Mouse (Mus musculus): ENCODE measurements around the gene Sec14l1.

- no peak for TF ChIP-seq CTCF (IDR thresholded peaks at IDR 0.05; ENCODE audit: low read depth)
- no peak for TF ChIP-seq EP300 (IDR thresholded peaks at IDR 0.05; ENCODE audit: low read depth)
These were observed 16.8 kb upstream of the Sec14l1 start for GRCm38 (mm10) chr11:117098155-117098554.

All from liver, postnatal 0 days (tissue).